Mouse (Mus musculus): ENCODE data around the gene Arhgap42.
A peak's percentile ranks its signal among the peaks of the same experiment; 100 is the strongest.

The Arhgap42 gene

DNA sequence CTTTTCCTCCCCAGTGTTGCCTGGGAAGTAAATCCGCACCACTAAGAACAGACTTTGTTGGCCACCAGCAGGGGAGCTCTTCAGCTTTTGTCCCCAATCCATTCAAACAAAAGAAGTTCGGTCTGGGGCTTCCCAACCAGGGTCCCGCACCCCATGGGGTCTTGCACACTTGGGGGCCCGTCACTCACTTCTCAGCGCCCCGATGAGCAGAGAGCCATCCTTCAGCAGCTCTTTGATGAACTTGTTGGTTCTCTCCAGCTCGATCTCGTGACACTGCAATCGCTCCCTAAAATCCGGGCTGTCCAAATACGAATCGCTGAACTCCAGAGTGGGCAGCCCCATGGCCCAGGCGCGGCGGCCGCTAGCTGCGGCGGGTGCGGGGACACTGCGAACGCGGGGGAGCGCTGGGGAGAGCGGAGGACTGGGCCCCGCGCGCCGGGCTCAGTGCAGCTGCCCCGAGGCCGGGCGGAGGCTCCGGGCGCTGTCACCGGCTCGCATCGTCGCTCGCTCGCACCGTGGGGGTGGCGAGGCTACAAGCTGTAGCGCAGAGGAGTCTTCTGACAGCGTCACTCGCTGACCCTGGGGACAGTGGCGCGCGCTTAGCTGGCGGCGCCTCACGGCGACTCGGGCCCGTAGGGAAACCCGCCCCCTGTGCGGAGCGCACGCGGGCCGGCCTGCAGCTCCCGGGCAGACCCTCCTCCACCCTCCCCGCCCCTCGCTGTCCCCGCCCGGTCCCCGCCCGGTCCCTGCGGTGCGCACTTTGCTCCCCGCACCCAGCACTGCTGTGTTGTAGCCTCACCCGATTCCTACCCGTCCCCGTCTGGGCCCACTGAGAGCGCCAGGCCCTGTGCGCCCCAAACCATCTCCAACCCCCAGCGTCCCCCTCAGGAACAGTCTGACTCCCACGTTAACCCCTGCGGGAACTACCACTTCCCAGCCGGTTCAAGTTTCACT is at the start of gene Arhgap42:
TSS of gene Arhgap42 (minus strand) at position 664 of the 954 bp plus-strand sequence.
- peak; percentile 36 for DNase-seq (ENCODE audit: low spot score)

DNA sequence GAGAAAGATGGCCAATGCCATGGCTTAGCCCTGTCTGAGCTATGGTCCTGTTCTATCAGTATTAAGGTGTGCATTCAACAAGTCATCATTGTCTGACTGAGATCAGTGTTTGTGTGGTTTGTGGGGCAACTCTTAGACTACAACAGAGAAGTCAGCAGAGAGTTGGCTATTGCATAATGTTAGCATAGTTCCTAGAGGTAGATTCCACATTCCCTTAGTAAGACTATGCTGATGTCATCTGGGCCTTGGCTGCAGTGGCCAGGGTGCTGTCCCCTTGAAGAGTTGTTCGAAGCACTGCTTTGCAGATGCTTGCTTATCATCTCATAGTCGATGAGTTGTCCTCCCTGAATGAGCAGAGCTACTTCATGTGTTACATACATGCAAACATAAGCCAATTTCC is 49.2 kb upstream of the Arhgap42 start:
- DNase-seq (ENCODE audit: low spot score) = no peak

GRCm38 (mm10) chr9:9269305-9269704 is 30.4 kb upstream of the Arhgap42 start:
- DNase-seq (ENCODE audit: low spot score) = no peak

DNA sequence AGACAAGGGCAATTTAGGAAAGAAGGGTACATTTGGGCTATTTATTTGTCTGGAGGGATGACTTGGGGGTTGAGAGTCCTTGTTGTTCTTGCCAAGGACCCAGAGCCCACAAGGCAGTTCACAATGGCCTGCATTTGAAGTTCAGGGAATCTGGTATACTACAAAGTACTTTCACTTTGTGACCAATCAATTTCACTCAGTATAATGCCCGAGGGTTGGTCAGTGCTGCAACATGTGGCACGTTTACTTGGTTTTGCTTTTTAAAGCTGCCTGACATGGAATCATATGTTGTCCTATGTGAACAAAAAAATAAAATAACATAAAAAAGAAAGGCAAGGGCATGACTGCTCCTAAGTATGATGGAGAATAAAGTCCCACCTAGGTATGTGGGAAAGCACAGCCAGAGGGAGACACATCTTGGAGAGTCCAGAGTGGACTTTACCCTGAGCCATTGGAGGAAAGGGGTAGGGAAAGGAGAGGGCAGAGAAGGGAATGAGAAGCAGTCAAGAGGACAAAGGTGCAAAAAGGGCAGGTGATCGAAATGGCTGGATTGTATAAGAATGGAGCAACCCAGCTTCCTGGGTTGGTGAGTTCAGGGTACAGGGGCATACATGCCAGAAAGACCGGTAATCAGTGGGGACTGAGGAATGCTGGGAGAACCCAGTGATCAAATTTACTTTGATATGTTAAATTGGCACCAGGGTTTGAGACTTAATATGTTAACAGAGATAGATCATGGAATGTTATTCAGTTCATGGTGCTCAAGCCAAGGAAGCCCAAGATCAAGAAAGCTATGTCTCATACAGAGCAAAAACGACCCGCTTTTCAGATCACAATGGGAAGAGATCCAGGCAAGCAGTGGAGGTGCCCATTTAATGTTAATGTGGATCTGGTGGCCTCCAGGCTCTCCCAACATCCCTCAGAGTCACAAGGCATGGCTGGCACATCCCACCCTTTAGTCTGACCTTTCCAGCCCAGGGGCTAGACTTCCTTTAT is 29.0 kb upstream of the Arhgap42 start:
- DNase-seq (ENCODE audit: low spot score) = no peak

GRCm38 (mm10) chr9:9263543-9263942 is 24.6 kb upstream of the Arhgap42 start:
- DNase-seq (ENCODE audit: low spot score) = no peak

GRCm38 (mm10) chr9:9262479-9262878 is 23.6 kb upstream of the Arhgap42 start:
- no peak for DNase-seq (ENCODE audit: low spot score)

DNA sequence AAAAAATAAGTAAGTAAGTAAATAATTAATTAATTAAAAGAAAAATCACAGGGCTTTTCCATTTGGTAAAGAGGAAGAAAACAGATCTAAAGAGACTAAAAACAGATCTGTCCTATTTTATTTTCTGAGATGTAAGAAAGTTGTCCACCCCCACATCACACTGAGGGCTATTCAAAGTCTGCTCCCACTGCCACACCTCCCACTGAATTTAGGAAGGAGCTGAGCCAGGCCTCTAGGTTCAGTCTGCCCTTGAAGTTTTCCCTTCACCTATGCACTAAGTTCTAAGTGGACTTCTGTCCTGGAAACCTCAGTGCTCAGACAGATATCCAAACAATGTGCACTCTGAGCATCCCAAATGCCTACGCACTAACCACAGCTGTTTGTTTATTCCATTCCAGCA is 15.9 kb upstream of the Arhgap42 start:
- DNase-seq (ENCODE audit: low spot score) = no peak

- no peak for DNase-seq (ENCODE audit: low spot score)
These were observed 9.6 kb upstream of the Arhgap42 start for GRCm38 (mm10) chr9:9248529-9248928.

DNA sequence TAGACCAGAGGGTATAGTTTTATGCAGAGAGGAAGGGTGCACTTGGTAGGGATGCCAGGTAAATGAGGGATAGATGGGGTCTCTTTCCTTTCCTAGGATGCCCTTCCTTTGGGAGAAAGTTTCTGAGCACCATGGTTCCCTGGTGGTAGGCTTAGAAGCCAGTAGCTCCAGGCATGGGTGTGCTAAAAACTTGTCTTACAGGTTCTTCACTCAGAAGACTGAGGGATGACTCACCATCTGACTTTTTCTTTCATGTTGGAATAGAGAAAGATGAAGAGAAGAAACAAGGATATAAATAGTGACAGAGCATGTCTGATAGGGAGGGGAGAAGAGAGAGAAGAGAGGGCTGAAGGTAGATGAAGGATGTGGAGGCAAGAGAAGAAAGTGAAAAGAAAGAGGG is 7.1 kb upstream of the Arhgap42 start:
- DNase-seq (ENCODE audit: low spot score) = no peak

DNA sequence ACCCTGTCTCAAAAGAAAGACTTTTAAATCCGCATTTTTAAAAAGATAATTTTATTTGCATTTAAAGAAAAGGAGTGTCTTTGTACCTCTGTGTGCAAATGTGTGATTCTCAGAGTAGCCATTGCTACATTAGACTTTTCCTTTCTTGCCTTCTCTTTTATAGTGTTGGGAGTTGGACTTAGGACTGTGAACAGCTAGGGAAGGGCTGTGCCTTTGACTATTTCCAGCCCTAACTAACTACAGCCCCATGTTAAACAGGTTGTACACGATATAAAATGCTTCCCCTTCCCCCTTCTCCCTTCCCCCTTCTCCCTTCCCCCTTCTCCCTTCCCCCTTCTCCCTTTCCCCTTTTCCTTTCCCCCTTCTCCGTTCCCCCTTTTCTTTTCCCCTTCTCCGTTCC is 4.9 kb upstream of the Arhgap42 start:
- DNase-seq (ENCODE audit: low spot score) = no peak

- DNase-seq (ENCODE audit: low spot score) = no peak
These were observed 2.4 kb upstream of the Arhgap42 start for GRCm38 (mm10) chr9:9241202-9241795.

- DNase-seq (ENCODE audit: low spot score) = no peak
These were observed 1.4 kb downstream of the Arhgap42 start for GRCm38 (mm10) chr9:9237511-9237910.

DNA sequence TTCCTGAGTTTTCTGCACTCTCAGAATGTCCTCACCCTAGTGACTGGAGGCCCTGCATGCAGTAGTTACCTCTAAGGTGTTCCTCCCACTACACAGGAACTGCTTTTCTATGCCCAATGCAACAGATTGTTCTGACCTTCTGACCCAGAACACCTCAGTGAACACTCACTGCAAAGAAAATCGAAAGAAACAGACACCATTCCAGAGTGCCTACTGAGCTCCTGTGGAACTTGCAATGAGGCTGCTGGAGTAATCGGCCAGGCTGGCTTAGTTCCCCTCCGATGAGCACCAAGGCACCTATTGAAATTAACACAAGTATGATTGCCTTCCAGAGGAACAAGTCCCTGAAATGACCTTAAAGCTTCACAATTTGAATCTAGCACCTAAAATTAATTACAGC is 9.2 kb downstream of the Arhgap42 start:
- DNase-seq (ENCODE audit: low spot score) = no peak

GRCm38 (mm10) chr9:9224837-9225236 is 14.1 kb downstream of the Arhgap42 start:
- DNase-seq (ENCODE audit: low spot score) = no peak

GRCm38 (mm10) chr9:9223384-9223783 is 15.5 kb downstream of the Arhgap42 start:
- DNase-seq (ENCODE audit: low spot score) = no peak

GRCm38 (mm10) chr9:9221950-9222486 is 16.9 kb downstream of the Arhgap42 start:
- no peak for DNase-seq (ENCODE audit: low spot score)

- no peak for DNase-seq (ENCODE audit: low spot score)
These were observed 17.7 kb downstream of the Arhgap42 start for GRCm38 (mm10) chr9:9221185-9221584.

GRCm38 (mm10) chr9:9218301-9218700 is 20.6 kb downstream of the Arhgap42 start:
- peak; percentile 7 for DNase-seq (ENCODE audit: low spot score)

DNA sequence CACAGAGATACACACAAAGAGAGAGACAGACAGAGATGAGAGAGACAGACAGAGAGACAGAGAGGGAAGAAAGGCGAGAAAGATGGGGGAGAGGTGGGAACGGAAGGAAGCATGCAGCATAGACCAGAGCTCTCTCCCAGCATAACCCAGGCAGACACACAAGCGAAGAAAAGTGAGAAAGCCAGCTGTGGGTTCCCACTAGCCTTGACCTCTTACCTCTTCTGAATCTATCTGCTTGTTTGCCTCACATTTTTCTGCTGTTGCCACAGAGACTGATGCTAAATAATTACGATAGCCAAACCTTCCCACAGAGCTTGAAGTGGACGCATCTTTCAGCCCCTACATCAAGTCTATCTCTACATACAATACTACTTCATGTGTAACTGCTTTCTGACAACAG is 24.1 kb downstream of the Arhgap42 start:
- peak; percentile 7 for DNase-seq (ENCODE audit: low spot score)

DNA sequence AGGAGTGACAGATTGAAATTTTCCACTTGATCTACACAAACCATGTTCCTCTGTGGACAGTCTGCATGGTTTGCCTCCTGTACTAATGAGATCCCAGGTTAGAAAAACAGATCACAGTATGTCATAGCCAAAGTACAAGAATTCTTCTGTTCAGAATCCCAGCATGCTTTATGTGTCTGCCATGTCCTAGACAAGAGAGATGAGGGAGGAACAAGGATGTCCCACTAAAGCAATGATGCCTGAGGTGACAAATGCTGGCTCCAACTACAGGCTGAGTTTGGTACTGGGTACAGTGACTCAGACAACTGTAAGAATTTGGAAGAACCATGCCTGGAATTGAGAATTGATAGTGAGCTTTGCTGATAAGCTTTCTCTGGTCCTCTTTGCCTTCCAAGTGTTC is 24.6 kb downstream of the Arhgap42 start:
- DNase-seq (ENCODE audit: low spot score) = no peak

DNA sequence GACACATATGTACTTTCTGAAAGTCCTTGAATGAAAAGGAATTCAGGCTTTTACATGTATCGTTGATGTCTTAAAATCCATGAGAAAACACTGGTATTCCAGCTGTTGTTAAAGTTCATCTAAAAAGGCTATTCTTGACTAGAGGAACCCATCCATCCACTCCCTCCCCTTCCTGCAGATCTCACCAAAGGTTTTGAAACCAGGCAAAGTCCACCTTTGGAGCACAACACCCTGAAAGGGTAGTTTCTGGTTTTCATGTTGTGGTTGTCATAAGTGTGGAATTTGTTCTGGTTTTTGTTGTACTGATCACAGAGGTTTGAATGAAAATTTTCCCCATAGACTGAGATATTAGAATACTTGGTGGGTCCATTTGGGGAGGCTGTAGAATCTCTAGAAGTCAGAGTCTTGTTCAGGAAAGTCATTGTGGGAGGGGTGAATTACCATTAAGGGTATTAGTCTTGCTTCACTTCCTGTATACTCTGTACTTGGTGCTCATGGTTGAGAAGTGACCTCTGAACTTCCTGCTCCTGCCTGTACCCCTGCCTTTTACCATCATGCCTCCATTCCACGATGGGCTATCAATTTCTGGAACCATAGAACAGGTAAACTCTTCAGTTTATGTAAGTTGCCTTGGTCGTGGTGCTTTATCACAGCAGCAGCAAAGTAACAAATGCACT is 27.4 kb downstream of the Arhgap42 start:
- no peak for DNase-seq (ENCODE audit: low spot score)
